In the genomic region with DNA sequence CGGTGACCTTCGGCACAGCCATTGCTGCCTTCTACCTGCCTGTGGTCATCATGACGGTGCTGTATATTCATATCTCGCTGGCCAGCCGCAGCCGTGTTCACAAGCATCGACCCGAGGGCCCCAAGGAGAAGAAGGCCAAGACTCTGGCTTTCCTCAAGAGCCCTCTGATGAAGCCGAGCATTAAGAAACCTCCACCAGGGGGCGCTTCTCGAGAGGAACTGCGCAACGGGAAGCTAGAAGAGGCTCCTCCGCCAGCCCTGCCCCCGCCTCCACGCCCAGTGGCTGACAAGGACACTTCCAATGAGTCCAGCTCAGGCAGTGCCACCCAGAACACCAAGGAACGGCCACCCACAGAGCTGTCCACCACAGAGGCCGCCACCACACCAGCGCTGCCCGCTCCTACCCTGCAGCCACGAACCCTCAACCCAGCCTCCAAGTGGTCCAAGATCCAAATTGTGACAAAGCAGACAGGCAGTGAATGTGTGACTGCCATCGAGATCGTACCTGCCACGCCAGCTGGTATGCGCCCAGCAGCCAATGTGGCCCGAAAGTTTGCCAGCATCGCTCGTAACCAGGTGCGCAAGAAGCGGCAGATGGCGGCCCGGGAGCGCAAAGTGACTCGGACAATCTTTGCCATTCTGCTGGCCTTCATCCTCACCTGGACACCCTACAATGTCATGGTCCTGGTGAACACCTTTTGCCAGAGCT, we compare ENCODE assay signal across 8 mouse cellular contexts. TPM values are rescaled to one million over a fixed set of nuclear protein-coding genes. Genes with fewer than 3 reads are reported as not detected.
A peak's percentile ranks its signal among the peaks of the same experiment; 100 is the strongest.
DNase-seq lines count a peak whose midpoint lies in the region; ATAC-seq lines count a peak whose summit lies in the region.

No protein-coding gene starts in this region.

- DNase-seq in cerebellum, adult 11 months = peak; percentile 83
- DNase-seq in brain, adult 2 months (ENCODE audit: low read depth, low spot score) = peak; percentile 90
- peak; percentile 74 to 91 for DNase-seq in layer of hippocampus, postnatal 25 days (ENCODE audit: extremely low spot score in 1 of 2, low spot score in 1 of 2)
- DNase-seq in lung, postnatal 25 days (ENCODE audit: low spot score) = peak; percentile 81
- peak; percentile 71 for DNase-seq in right cerebral cortex, postnatal 25 days

- ATAC-seq in cerebellum, adult (ENCODE audit: insufficient number of reproducible peaks, low FRiP score, low TSS enrichment) = no peak
- ATAC-seq in erythroid progenitor cell, adult 5-6 weeks (replicated peaks; ENCODE audit: low FRiP score, poor library complexity, severe bottlenecking) = peak; percentile 49; the same call in 1 of the 2 replicates
- peak; percentile 26 to 35; a peak in 2 of 4 replicates for ATAC-seq in hematopoietic stem cell, adult 5-6 weeks (replicated peaks in 1 of 2; ENCODE audit: insufficient read depth in 1 of 2, low FRiP score in 2 of 2, low TSS enrichment in 1 of 2, low read depth in 1 of 2, poor library complexity in 2 of 2, severe bottlenecking in 2 of 2)

RNA-seq across cellular contexts. Expression of a gene that starts 0.9 kb away (rescaled TPM):
- 1.3 TPM in 1 of 2 replicates, not detected in the other for total RNA-seq in erythroid progenitor cell, adult 5-6 weeks (2015; ENCODE audit: low replicate concordance)
- total RNA-seq in erythroid progenitor cell, adult 5-6 weeks (2017; ENCODE audit: low replicate concordance) = not detected in 2 replicates
- total RNA-seq in hematopoietic stem cell, adult 5-6 weeks (2017) = 0.56 TPM in 1 of 2 replicates, not detected in the other
- 10 to 100 TPM; 21.5 to 26.1 TPM for total RNA-seq in layer of hippocampus, postnatal 25 days (2021)

RNA-seq across cellular contexts. Expression of a gene that starts 4.1 kb away (rescaled TPM):
- not detected in 2 replicates for total RNA-seq in erythroid progenitor cell, adult 5-6 weeks (2015; ENCODE audit: low replicate concordance)
- not detected in 2 replicates for total RNA-seq in erythroid progenitor cell, adult 5-6 weeks (2017; ENCODE audit: low replicate concordance)
- total RNA-seq in hematopoietic stem cell, adult 5-6 weeks (2017) = 2.0 TPM in 1 of 2 replicates, not detected in the other
- 10 to 100 TPM; 25.5 to 33.2 TPM for total RNA-seq in layer of hippocampus, postnatal 25 days (2021)

RNA-seq across cellular contexts. Expression of a gene that starts 17.5 kb away (rescaled TPM):
- total RNA-seq in erythroid progenitor cell, adult 5-6 weeks (2015; ENCODE audit: low replicate concordance) = not detected in 2 replicates
- total RNA-seq in erythroid progenitor cell, adult 5-6 weeks (2017; ENCODE audit: low replicate concordance) = 0.13 TPM in 1 of 2 replicates, not detected in the other
- 0.25 and 1.0 TPM in 2 replicates for total RNA-seq in hematopoietic stem cell, adult 5-6 weeks (2017)
- not detected for total RNA-seq in layer of hippocampus, postnatal 25 days (2021)

RNA-seq across cellular contexts. Expression of a gene that starts 47.7 kb away (rescaled TPM):
- 25.6 and 54.1 TPM in 2 replicates for total RNA-seq in erythroid progenitor cell, adult 5-6 weeks (2015; ENCODE audit: low replicate concordance)
- 8.7 and 11.9 TPM in 2 replicates for total RNA-seq in erythroid progenitor cell, adult 5-6 weeks (2017; ENCODE audit: low replicate concordance)
- 78.3 and 145 TPM in 2 replicates for total RNA-seq in hematopoietic stem cell, adult 5-6 weeks (2017)
- 100 to 1,000 TPM; 479 to 537 TPM for total RNA-seq in layer of hippocampus, postnatal 25 days (2021)

Comparison
In these comparisons a context has a peak if more than half of its experiments do, and no peak if none do; other contexts are left out.
1. RNA of a gene that starts 0.9 kb away (total RNA-seq): 21.5 to 26.1 TPM in layer of hippocampus, postnatal 25 days; 1.3 TPM in erythroid progenitor cell, adult 5-6 weeks and 0.56 TPM in hematopoietic stem cell, adult 5-6 weeks; every median in the first group is over 4 times any median in the second.
2. Peak in every context shown above with its lines, with median percentiles within 50 percentile points of each other: DNase-seq.